In genomic region chr8:109807401-109808119, GRCm38 (mm10) we compare ENCODE assay signal across 33 mouse cellular contexts. TPM values are rescaled to one million over a fixed set of nuclear protein-coding genes. Genes with fewer than 3 reads are reported as not detected.
DNase-seq lines count a peak whose midpoint lies in the region; ATAC-seq and TF ChIP-seq lines count a peak whose summit lies in the region.
"Had no signal": no experiment of that assay in that cellular context is flagged by ENCODE, and none has a peak within 500 bp of the region (broad histone marks: within the 10 kb centered on the region; RNA-seq: fewer than 3 reads in every experiment).

No protein-coding gene starts in this region.

- H3K36me3 ChIP-seq in limb, embryonic 14.5 days (ENCODE audit: control insufficient read depth, insufficient read depth, low read length), result peaks cover 18% of the 10 kb centered on the region
- H3K36me3 ChIP-seq in limb, embryonic 10.5 days, result peaks cover 30% of the 10 kb centered on the region
- H3K36me3 ChIP-seq: midbrain, embryonic 15.5 days; stomach, embryonic 15.5 days had no signal

- TF ChIP-seq CTCF in embryonic fibroblast, embryonic 13.5 days (IDR thresholded peaks at IDR 0.05; ENCODE audit: borderline replicate concordance, insufficient read depth, low read length), result no peak

- no peaks in the 10 kb centered on the region for H3K27me3 ChIP-seq in limb, embryonic 14.5 days (ENCODE audit: control insufficient read depth, insufficient read depth, low read length)
- no peaks in the 10 kb centered on the region for H3K27me3 ChIP-seq in limb, embryonic 10.5 days (ENCODE audit: low read depth, poor library complexity, severe bottlenecking)
- H3K27me3 ChIP-seq: hindbrain, embryonic 13.5 days; limb, embryonic 13.5 days; liver, embryonic 12.5 days; midbrain, embryonic 15.5 days; neural tube, embryonic 15.5 days; Patski; stomach, embryonic 15.5 days had no signal

- peaks cover 4% of the 10 kb centered on the region; the same call in 1 of the 2 replicates for H3K4me1 ChIP-seq in limb, embryonic 14.5 days (ENCODE audit: control insufficient read depth, insufficient read depth, low read length)
- no peaks in the 10 kb centered on the region for H3K4me1 ChIP-seq in limb, embryonic 10.5 days
- H3K4me1 ChIP-seq in embryonic fibroblast, embryonic 13.5 days (ENCODE audit: control insufficient read depth, insufficient read depth, low read length), result peaks cover 18% of the 10 kb centered on the region
- H3K4me1 ChIP-seq: forebrain, embryonic 10.5 days; hindbrain, embryonic 13.5 days; limb, embryonic 13.5 days; midbrain, embryonic 10.5 days; midbrain, embryonic 15.5 days had no signal

- no peak overlapping the region for H3K27ac ChIP-seq in limb, embryonic 14.5 days (replicated peaks; ENCODE audit: low read depth, low read length)
- no peak overlapping the region for H3K27ac ChIP-seq in limb, embryonic 10.5 days
- H3K27ac ChIP-seq in embryonic fibroblast, embryonic 13.5 days (ENCODE audit: insufficient read depth, low read length), result peak overlapping the region; percentile 55
- H3K27ac ChIP-seq: forebrain, embryonic 10.5 days; hindbrain, embryonic 13.5 days; kidney, postnatal 0 days; limb, embryonic 13.5 days; liver, embryonic 12.5 days; midbrain, embryonic 10.5 days; midbrain, embryonic 15.5 days; neural tube, embryonic 15.5 days; stomach, embryonic 15.5 days had no signal

- no peaks in the 10 kb centered on the region for H3K9me3 ChIP-seq in limb, embryonic 14.5 days (ENCODE audit: control insufficient read depth, low read length)
- no peaks in the 10 kb centered on the region for H3K9me3 ChIP-seq in limb, embryonic 10.5 days (replicated peaks)
- H3K9me3 ChIP-seq: forebrain, embryonic 10.5 days; hindbrain, embryonic 13.5 days; limb, embryonic 13.5 days; liver, embryonic 12.5 days; midbrain, embryonic 10.5 days; midbrain, embryonic 15.5 days; neural tube, embryonic 15.5 days; stomach, embryonic 15.5 days had no signal

- no peak overlapping the region for H3K4me2 ChIP-seq in limb, embryonic 14.5 days (replicated peaks; ENCODE audit: low read depth, low read length, severe bottlenecking)
- H3K4me2 ChIP-seq: heart, embryonic 11.5 days; hindbrain, embryonic 13.5 days; limb, embryonic 13.5 days; liver, embryonic 12.5 days; midbrain, embryonic 15.5 days; neural tube, embryonic 15.5 days; stomach, embryonic 15.5 days had no signal

- no peak overlapping the region for H3K9ac ChIP-seq in limb, embryonic 14.5 days (ENCODE audit: low read depth, low read length, severe bottlenecking)
- H3K9ac ChIP-seq: hindbrain, embryonic 13.5 days; limb, embryonic 13.5 days; liver, embryonic 12.5 days; liver, postnatal 0 days; midbrain, embryonic 15.5 days; neural tube, embryonic 15.5 days; stomach, embryonic 15.5 days had no signal

- ATAC-seq in limb, embryonic 14.5 days (ENCODE audit: low FRiP score, low read depth), result peak; percentile 37; the same call in 1 of the 2 replicates
- ATAC-seq: forebrain, embryonic 16.5 days; intestine, embryonic 16.5 days; liver, embryonic 12.5 days; liver, postnatal 0 days; midbrain, embryonic 15.5 days; Patski had no signal

- peak; percentile 32 to 36 for DNase-seq in frontal cortex, adult 2 months (ENCODE audit: extremely low spot score in 1 of 2, low spot score in 1 of 2)
- DNase-seq in frontal cortex, postnatal 10 days (ENCODE audit: low spot score in 2 of 2), result no peak
- peak; percentile 8 for DNase-seq in limb, embryonic 14.5 days (ENCODE audit: low spot score)
- no peak for DNase-seq in limb, embryonic 10.5 days (ENCODE audit: low spot score)
- peak; percentile 76 for DNase-seq in brain, adult 2 months (ENCODE audit: low read depth, low spot score)
- no peak for DNase-seq in urinary bladder, adult 18-20 months (ENCODE audit: low spot score in 2 of 2)
- DNase-seq in adipocyte (ENCODE audit: low spot score), result no peak
- DNase-seq: adrenal gland, postnatal 14 days; cerebellum, adult 11-12 months; cerebellum, adult 9-11 months; embryo, embryonic 11 days; gastrocnemius, postnatal 14 days; heart, postnatal 36 days; kidney, adult 8-10 months; layer of hippocampus, adult 9-11 months; liver, postnatal 0 days; lung, postnatal 14 days; retina, postnatal 1 day; thymus, postnatal 14 days had no signal

- no peak overlapping the region for H3K4me3 ChIP-seq in limb, embryonic 14.5 days (replicated peaks; ENCODE audit: low read length)
- no peak overlapping the region for H3K4me3 ChIP-seq in limb, embryonic 10.5 days
- no peak overlapping the region for H3K4me3 ChIP-seq in embryonic fibroblast, embryonic 13.5 days (ENCODE audit: insufficient read depth, low read length)
- H3K4me3 ChIP-seq: forebrain, embryonic 10.5 days; hindbrain, embryonic 13.5 days; limb, embryonic 13.5 days; liver, embryonic 12.5 days; midbrain, embryonic 10.5 days; midbrain, embryonic 15.5 days; neural tube, embryonic 15.5 days; stomach, embryonic 15.5 days had no signal

- TF ChIP-seq POLR2A in limb, embryonic 14.5 days (IDR thresholded peaks at IDR 0.05; ENCODE audit: borderline replicate concordance, extremely low read depth, insufficient read depth, insufficient read length), result no peak
- TF ChIP-seq POLR2A in embryonic fibroblast, embryonic 13.5 days (IDR thresholded peaks at IDR 0.05; ENCODE audit: low read depth, low read length), result no peak

- WGBS in limb, embryonic 14.5 days, result 54% methylated on average over 7 of the region's 7 CpGs
- WGBS in limb, embryonic 10.5 days, result 63% methylated on average over 7 of the region's 7 CpGs

RNA-seq across cellular contexts. Expression of gene Ap1g1, which starts 29.2 kb away (rescaled TPM):
- 64.4 and 70.2 TPM in 2 replicates for polyA plus RNA-seq in frontal cortex, adult 2 months (2012; rRNA removed)
- 63.1 and 71.1 TPM in 2 replicates for polyA plus RNA-seq in limb, embryonic 14.5 days (2012; rRNA removed)
- 32.0 and 33.7 TPM in 2 replicates for polyA plus RNA-seq in limb, embryonic 14.5 days (2014; fragmentation: Nextera tagmentation; extraction: Ambion mirVana)
- 44.0 and 50.4 TPM in 2 replicates for polyA plus RNA-seq in limb, embryonic 10.5 days (2016; fragmentation: Nextera tagmentation; extraction: Ambion mirVana)
- 71.7 and 77.2 TPM in 2 replicates for polyA plus RNA-seq in embryonic fibroblast, embryonic 13.5 days (2011; ENCODE audit: insufficient read length, low read depth, missing spikeins)

Comparison
In these comparisons a context has a peak if more than half of its experiments do, and no peak if none do; other contexts are left out.
1. DNase-seq: peak in frontal cortex, adult 2 months (2 of 2), limb, embryonic 14.5 days (single experiment) and brain, adult 2 months (single experiment); none in frontal cortex, postnatal 10 days (0 of 2), limb, embryonic 10.5 days (single experiment), urinary bladder, adult 18-20 months (0 of 2) and adipocyte (single experiment).